Mouse (Mus musculus): Measurements from ENCODE around the gene Mknk2. TPM values are rescaled to one million over a fixed set of nuclear protein-coding genes. Genes with fewer than 3 reads are reported as not detected.
A peak's percentile ranks its signal among the peaks of the same experiment; 100 is the strongest.

Gene Mknk2
- total and polyA plus RNA-seq, 3 experiments, result 47.4 to 184 (median 87.1) TPM

DNA sequence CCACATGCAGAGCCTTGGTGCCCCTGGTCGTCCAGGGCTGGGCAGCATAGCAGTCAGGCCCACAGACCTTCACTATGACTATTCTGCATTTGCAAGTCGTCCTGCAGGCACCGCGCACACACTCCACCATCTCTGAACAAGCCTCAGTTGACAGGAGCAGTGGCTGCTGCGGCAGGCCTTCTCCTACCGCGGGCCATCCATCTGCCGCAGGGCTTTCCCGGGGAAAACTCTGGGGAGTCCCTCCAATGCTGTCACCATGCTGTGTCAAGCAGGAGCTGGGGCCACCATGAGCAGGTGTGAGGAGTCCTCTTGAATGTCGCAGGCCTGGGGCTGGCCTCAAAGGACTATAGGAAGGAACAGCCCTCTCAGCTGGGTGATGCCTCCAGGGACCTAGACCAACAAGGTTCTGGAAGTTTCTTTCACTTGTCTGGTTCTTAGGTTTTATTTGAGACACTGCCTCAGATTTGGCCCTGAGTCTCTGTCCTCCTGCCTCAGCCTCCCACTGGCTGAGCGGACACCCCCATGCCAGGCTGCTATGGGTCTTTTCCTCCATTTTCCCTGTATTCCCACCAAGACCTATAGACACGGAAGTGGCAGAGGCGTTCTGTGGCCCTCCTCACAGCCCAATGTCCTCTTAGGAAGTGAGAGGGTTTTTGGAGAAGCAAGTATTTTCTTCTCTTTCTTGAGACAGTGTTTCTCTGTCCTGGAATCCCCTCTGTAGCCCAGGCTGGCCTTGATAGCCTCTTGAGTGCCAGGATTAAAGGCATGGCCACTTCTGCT, 16.4 kb upstream of the Mknk2 start:
- no peaks in the 10 kb centered on the region; the same call in none of the 2 replicates for H3K79me2 ChIP-seq (ENCODE audit: control insufficient read depth, insufficient read depth, low read length, poor library complexity)
- DNase-seq (ENCODE audit: low read depth, low spot score), result no peak
- no peak overlapping the region for H3K4me3 ChIP-seq (ENCODE audit: control insufficient read depth in 1 of 2, insufficient read depth in 1 of 2, low read depth in 2 of 2, low read length in 2 of 2)
- peak overlapping the region; percentile 94 for H3K27ac ChIP-seq (ENCODE audit: control insufficient read depth, low read depth, low read length)
- H3K36me3 ChIP-seq (ENCODE audit: control insufficient read depth in 1 of 2, insufficient read depth in 2 of 2, low read length in 2 of 2), result peaks cover 0 to 48% of the 10 kb centered on the region in 2 experiments; a peak in 2 of 4 replicates
- TF ChIP-seq CTCF (IDR thresholded peaks at IDR 0.05 in 2 of 3, conservative IDR thresholded peaks at IDR 0.05 in 1 of 3; ENCODE audit: control insufficient read depth in 1 of 3, insufficient read depth in 1 of 3, low read depth in 2 of 3, low read length in 3 of 3, poor library complexity in 1 of 3, severe bottlenecking in 1 of 3) (no peak), MYC (IDR thresholded peaks at IDR 0.05; ENCODE audit: low read depth, low read length) (no peak), USF1 (IDR thresholded peaks at IDR 0.05; ENCODE audit: low read depth, low read length) (no peak), RAD21 (IDR thresholded peaks at IDR 0.05; ENCODE audit: low read depth, low read length) (no peak), POLR2AphosphoS2 (IDR thresholded peaks at IDR 0.05; ENCODE audit: low read length) (no peak), POLR2A (IDR thresholded peaks at IDR 0.05; ENCODE audit: control insufficient read depth in 1 of 2, insufficient read depth in 1 of 2, low read depth in 1 of 2, low read length in 2 of 2, poor library complexity in 1 of 2) (no peak), TAL1 (IDR thresholded peaks at IDR 0.05; ENCODE audit: low read length) (no peak), MAX (IDR thresholded peaks at IDR 0.05; ENCODE audit: low read length) (no peak), ZKSCAN1 (IDR thresholded peaks at IDR 0.05; ENCODE audit: low read depth, low read length) (no peak), SIN3A (IDR thresholded peaks at IDR 0.05; ENCODE audit: low read length) (no peak), ZC3H11A (IDR thresholded peaks at IDR 0.05; ENCODE audit: low read depth, low read length) (no peak), TCF12 (IDR thresholded peaks at IDR 0.05; ENCODE audit: low read depth, low read length) (no peak), MAFK (IDR thresholded peaks at IDR 0.05; ENCODE audit: borderline replicate concordance, low read depth, low read length) (no peak), NELFE (IDR thresholded peaks at IDR 0.05; ENCODE audit: low read depth, low read length) (no peak), ZNF384 (IDR thresholded peaks at IDR 0.05; ENCODE audit: low read depth, low read length) (no peak)
- no peaks in the 10 kb centered on the region for H3K27me3 ChIP-seq (ENCODE audit: control insufficient read depth in 1 of 2, insufficient read depth in 2 of 2, low read length in 2 of 2)
- peaks cover 31 to 68% of the 10 kb centered on the region in 2 experiments for H3K4me1 ChIP-seq (ENCODE audit: control insufficient read depth in 1 of 2, insufficient read depth in 2 of 2, low read length in 2 of 2)
- H3K9me3 ChIP-seq (replicated peaks; ENCODE audit: insufficient read depth, low read length), result no peaks in the 10 kb centered on the region
- H3K9ac ChIP-seq (ENCODE audit: control insufficient read depth, low read depth, low read length, poor library complexity, severe bottlenecking), result peak overlapping the region; percentile 63

DNA sequence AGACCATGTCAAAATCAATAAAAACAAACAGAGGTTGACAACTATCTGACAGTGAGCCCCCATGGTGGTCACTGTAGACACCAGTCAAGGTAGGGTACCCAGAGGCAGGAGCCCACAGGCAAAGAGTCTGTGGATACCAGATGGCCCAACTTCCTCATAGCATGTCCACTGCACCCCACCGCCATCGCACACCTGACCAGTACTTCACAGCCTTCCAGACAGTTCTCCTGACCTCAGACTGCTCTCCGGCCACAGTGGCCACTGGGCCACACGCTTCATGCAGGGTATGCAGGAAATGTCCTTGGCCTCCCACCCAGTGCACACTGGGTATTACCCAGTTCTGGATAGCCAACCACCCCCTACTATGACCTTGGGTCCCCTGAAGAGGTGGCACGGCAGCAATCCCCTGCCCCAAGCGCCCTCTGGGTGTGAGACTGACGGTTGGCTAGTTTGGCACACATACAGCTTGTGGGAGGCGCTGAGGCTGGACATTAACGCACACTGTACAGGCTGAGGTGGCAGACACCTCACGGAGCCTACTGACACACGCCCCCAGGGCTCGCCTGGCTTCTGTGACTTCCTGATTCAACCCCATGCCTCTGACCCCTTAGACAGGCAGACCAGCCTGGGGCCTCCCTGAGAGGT, 15.6 kb upstream of the Mknk2 start:
- peak overlapping the region; percentile 74 for H3K27ac ChIP-seq (ENCODE audit: control insufficient read depth, low read depth, low read length)
- no peaks in the 10 kb centered on the region; the same call in none of the 2 replicates for H3K79me2 ChIP-seq (ENCODE audit: control insufficient read depth, insufficient read depth, low read length, poor library complexity)
- H3K4me3 ChIP-seq (ENCODE audit: control insufficient read depth in 1 of 2, insufficient read depth in 1 of 2, low read depth in 2 of 2, low read length in 2 of 2), result no peak overlapping the region
- no peaks in the 10 kb centered on the region for H3K9me3 ChIP-seq (replicated peaks; ENCODE audit: insufficient read depth, low read length)
- no peaks in the 10 kb centered on the region for H3K27me3 ChIP-seq (ENCODE audit: control insufficient read depth in 1 of 2, insufficient read depth in 2 of 2, low read length in 2 of 2)
- TF ChIP-seq CTCF (IDR thresholded peaks at IDR 0.05 in 2 of 3, conservative IDR thresholded peaks at IDR 0.05 in 1 of 3; ENCODE audit: control insufficient read depth in 1 of 3, insufficient read depth in 1 of 3, low read depth in 2 of 3, low read length in 3 of 3, poor library complexity in 1 of 3, severe bottlenecking in 1 of 3) (no peak), TCF12 (IDR thresholded peaks at IDR 0.05; ENCODE audit: low read depth, low read length) (no peak), POLR2AphosphoS5 (IDR thresholded peaks at IDR 0.05; ENCODE audit: borderline replicate concordance, low read depth, low read length) (no peak), ZKSCAN1 (IDR thresholded peaks at IDR 0.05; ENCODE audit: low read depth, low read length) (no peak), E2F4 (IDR thresholded peaks at IDR 0.05; ENCODE audit: borderline replicate concordance, low read depth, low read length) (no peak), EP300 (IDR thresholded peaks at IDR 0.05; ENCODE audit: low read depth in 1 of 2, low read length in 2 of 2) (no peak)
- peaks cover 0 to 44% of the 10 kb centered on the region in 2 experiments; a peak in 2 of 4 replicates for H3K36me3 ChIP-seq (ENCODE audit: control insufficient read depth in 1 of 2, insufficient read depth in 2 of 2, low read length in 2 of 2)
- no peak for DNase-seq (ENCODE audit: low read depth, low spot score)
- H3K4me1 ChIP-seq (ENCODE audit: control insufficient read depth in 1 of 2, insufficient read depth in 2 of 2, low read length in 2 of 2), result peaks cover 28 to 65% of the 10 kb centered on the region in 2 experiments
- H3K9ac ChIP-seq (ENCODE audit: control insufficient read depth, low read depth, low read length, poor library complexity, severe bottlenecking), result peak overlapping the region; percentile 12; the same call in 1 of the 2 replicates

Data from MEL (cell line).